Mouse (Mus musculus) spleen, adult 12 weeks (tissue): ENCODE data around the gene Cic.
A peak's percentile ranks its signal among the peaks of the same experiment; 100 is the strongest.
"Not testable (repeated sequence)": the region's sequence is repeated elsewhere in the genome, so short reads cannot be mapped to it uniquely, and the experiment has no call there.

ENCODE experiments used
- DNase-seq: peaks from one replicate; pipeline ENCODE4 v3.0.0; 2022; ENCODE audit warnings: low spot score

The Cic gene

DNA sequence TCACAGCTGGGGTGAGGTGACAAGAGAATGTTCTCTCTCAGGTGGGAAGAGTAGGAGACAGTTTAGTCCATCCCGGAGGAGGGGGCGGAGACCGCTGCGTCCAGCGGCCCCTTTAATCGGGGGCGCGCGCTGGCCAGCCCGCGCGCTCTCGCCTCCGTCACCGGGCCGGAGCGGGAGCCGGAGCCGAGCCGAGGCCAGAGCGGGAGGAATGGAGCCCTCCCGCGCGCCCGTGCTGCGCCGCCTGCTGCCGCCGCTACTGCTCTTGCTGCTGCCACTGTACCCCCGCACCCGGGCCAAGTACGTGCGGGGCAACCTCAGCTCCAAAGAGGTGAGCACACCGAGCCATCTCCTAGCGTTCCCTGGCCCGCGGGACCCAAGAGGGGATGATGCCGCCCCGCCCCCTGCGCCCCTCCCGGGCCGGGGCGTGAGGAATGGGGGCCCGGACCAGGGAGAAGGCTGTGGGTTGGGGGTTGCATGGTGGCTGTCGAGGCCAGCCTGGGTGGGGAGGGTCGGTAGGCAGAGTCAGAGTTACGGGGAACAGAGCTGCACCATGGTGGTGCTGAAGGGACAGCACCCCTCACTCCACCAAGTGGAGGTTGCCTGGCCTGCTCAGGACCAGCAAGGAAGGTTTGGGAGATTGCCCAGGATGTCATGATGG is 38.6 kb downstream of the Cic start, which contains the start of gene Tmem145:
Gene Tmem145, plus strand, starts transcription at position 151 of the 658 bp plus-strand sequence.
- no peak for DNase-seq

DNA sequence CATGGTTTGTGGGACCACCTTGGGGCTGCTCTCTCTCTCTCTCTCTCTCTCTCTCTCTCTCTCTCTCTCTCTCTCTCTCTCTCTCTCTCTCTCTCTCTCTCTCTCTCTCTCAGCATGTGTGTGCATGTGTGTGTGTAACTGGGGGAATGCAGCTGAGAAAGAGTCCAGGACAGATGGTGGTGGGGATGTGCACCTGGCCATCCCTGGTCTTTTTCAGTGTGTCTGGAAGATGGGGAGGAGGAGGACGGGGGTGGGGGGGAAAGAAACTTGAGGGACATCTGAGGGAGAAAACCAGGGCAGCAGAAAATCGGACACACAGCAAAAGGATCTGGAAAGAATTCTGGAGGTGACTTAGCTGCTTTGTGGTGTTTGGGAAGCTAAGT is 39.1 kb downstream of the Cic start:
- no peak for DNase-seq

DNA sequence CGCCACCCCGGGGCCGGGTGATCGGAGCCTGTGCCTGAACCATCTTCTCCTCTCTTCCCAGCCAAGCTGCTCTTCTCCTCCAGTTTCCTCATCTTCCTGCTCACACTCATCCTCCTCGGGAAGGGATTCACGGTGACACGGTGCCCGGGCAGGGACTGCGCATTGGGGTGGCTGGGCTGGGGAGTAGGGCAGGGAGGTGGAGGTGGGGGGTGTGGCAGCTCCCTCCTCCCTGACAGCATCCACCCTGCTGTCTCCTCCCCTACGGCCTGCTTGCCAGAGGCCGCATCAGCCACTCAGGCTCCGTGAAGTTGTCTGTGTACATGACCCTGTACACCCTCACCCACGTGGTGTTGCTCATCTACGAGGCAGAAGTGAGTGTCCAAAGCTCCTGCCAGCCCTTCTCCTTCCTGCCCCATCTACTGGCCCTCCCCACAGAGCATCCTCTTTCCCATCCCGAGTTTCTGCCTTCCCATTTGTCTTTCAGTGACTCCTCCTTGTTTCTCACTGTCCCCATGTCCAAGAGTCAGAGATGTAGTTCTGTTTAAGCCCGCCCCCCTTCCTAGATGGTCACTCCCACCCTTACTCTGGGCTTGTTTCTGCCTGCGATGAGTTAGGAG is 41.3 kb downstream of the Cic start:
- DNase-seq: no peak

DNA sequence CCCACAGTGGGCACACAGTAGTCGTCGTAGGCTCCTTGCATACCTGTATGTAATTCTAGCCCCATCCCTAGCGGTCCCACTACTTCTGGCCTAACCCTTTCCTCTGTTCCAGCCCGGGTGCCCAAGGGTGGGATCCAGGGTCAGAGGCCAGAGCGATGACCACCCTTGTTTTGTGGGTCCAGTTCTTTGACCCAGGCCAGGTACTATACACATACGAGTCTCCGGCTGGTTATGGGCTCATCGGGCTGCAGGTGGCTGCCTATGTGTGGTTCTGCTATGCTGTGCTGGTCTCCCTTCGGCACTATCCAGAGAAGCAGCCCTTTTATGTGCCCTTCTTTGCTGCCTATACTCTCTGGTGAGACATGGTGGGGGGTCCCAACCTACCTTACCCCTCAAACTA is 41.9 kb downstream of the Cic start:
- no peak for DNase-seq

DNA sequence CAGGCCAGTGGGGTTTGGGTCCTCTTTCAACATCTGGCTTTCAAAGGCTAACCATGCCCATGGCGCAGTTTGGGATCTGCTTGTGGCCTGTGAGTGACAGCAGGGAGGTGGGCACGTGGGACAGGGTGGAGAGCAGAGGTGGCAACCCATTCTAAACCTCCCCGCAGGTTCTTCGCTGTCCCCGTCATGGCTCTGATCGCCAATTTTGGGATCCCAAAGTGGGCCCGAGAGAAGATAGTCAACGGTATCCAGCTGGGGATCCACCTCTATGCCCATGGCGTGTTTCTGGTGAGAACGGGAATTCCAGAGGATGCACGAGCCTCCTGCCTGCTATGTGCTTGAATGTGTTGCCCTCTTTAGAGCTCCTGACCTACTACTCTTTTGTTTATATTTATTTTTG is 43.7 kb downstream of the Cic start:
- DNase-seq: no peak

DNA sequence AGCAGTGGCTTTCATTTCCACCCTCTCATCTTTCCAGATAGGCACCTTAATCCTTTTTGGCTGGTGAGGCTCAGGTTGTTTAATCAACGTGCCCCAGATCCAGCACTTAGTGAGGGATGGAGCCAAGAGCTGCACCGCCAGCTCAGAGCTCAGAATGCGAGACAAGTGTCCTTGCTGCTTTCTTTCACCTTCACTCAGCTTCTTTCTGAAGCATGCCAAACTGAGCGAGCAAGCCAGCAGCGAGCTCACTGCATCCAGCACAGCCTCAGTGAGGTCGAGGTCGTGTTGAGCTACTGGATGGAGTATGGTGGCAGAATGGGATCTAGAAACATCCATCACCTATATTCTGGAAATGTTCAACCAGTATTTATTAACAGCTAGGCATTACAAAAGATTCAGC is 45.8 kb downstream of the Cic start:
- no peak for DNase-seq

DNA sequence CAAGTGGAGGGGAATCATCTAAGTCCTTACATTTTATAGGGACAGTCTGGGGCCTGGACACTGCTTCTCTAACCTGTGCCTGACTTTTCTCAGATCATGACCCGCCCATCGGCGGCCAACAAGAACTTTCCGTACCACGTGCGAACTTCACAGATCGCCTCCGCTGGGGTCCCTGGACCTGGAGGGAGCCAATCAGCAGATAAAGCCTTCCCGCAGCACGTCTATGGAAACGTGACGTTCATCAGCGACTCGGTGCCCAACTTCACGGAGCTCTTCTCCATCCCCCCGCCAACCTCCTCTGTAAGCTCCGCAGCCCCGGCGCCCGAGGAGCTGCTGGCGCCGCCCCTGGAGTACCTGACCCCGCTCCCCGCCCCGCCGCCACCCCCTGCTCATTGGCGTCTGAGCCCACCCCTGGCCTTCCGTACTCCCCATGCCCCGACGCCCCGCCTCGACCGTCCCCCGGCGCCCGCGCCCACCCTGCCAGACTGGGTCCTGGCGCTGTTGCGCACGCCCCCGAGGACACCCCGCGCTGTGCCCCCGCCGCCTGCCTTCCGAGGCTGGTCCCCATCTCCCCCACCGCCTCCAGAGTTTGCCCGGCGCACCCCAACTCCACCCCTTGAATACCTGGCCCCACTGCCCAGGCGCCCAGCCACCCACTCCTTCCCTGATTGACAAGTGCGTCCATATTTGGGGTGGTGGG is 47.3 kb downstream of the Cic start:
- DNase-seq: no peak

DNA sequence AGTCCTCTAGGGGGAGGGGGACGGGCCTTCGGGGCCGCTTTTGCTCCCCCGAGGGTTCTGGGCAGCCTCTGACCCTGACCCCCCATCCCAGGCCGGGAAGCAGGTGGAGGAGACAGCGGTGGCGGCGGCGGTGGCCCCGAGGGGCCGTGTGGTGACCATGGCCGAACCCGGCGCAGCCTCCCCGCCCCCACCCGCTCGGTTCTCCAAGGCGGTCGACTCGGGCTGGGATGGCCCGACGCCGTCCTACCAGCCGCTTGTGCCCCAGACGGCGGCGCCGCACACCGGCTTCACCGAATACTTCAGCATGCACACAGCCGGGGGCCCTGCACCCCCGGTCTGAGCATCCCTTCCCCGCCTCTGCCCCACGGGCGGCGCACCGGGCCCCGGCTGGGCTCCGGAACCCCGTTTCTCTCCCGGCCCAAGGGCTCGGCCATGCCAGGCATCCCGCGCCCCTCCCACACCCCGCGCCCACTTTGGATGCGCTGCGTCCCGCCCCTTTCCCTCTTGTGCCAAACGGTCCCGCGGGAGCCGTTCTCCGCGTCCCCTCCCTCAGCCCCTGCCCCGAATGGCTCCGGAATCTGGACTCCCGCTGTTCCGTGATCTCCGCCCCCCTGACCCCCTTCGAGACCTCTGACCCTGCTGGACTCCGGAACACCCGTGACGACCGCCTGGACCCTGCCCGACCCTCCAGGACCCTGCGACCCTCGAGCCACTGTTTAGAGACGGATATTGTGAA is 48.0 kb downstream of the Cic start:
- DNase-seq: no peak

DNA sequence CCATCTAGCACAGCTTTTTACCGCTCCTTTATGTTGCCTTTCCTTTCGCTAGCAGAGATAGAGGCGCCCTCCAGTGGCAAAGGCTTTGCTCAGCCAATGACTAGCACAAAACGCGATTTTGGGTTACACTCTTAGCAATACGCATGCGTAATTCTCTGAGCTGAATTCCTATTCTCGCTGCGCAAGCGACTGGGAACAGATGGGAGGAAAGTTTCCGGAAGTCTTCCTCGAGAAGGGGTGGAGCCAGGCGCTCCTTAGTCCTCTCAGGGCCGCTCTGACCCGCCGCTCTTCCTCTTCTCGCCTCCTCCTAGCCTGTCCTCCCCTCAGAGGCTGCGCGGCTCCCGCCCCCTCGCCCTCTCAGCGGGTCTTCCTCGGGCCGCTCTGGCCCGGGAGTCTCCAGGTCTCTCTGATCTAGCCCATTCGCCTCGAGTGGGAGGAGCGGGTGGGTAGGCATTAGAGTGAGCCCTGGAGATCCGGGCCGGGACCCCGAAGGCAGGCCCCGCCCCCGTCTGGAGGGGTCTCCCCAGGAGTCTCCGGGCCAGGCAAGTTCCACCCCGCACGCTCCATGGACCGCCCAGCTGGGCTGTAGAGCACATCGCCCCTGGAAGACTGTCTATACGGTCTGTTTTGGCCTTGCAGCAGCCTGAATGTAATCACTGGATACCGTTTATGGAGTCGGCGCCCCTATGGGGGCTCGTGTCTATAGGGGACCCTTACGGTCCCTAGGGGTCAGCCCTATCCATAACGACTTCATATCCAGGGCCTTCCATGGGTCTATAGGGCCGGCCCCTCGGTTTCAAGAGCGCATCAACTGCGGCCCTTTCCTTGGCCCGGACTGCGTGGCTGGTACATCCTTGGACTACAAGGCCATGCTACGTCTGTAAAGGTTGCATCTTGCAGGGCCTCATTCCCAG is 49.3 kb downstream of the Cic start, which contains the start of gene Megf8:
Gene Megf8, plus strand, starts transcription at position 633 of the 914 bp plus-strand sequence.
- peak; percentile 79 for DNase-seq

DNA sequence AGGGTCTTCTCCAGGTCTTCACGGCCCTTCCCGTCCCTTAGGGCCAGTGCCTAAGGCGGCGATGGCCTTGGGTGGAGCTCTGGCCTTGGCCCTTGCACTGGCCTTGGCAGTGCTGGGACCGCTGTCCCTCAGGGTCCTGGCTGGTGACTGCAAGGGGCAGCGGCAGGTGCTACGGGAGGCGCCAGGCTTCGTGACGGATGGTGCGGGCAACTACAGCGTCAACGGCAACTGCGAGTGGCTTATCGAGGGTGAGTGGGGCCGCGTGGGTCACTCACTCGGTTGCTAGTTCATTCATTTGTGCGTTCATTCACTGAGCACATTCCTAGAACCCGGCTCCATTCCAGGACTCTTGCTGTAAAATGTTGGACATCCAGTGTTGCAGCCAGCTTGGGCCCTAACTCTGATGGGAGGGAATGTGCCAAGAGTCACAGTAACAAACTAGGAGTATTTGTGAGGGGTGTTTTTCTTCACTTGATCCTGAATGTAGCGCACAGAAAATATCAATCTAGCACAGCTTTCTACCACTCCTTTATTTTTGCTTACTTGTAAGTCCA is 50.0 kb downstream of the Cic start:
- no peak for DNase-seq

DNA sequence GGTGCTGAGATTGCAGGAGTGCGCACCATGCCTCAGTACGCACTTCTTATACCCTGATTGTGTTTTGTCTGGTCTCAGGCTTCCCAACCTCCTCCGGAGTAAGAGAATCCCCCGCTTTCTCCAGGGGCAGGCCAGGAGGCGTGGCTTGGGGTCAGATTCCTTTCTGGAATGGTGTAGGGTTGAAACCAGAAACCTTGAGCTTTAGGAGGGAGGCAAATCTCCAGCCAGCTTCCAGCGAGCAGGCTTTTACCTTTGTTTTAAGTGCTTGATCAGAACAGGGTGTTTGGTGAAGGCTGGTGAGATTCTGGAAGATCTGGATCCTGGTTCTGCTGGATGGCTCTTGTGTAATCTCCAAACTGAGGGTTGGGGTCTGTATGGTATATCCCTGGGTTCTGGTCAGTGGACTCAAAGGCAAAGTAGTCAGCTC is 54.6 kb downstream of the Cic start:
- no peak for DNase-seq

DNA sequence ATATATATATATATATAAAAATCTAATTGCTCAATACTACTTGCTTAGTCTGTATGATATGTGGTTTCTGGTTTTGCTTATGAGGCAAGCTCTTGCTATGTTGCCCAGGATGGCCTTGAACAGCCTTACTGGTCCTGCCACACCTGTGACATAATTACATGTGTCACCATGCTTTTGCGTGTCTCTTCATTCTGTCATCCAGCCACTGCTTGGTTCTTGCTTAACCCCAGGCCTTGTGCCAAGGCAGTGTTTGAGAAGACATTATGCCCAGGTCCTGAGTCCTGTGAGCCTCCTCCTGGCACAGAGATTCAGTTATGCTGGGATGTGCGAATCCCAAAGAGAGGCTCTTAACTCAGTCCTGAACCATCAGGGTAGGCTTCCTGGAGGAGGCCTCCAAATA is 55.7 kb downstream of the Cic start:
- DNase-seq: no peak

DNA sequence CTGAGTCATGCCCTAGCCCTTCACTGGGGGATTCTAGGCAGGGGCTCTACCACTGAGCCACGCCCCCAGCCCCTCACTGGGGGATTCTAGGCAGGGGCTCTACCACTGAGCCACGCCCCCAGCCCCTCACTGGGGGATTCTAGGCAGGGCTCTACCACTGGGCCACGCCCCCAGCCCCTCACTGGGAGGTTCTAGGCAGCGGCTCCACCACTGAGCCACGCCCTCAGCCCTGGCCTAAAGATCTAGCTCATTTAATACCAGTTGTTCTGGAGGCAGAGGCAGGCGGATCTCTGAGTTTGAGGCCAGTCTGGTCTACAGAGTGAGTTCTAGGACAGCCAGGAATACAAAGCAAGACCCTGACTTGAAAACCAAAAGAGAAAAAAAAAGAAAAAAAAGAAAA is 57.9 kb downstream of the Cic start:
- not testable (repeated sequence) for DNase-seq

DNA sequence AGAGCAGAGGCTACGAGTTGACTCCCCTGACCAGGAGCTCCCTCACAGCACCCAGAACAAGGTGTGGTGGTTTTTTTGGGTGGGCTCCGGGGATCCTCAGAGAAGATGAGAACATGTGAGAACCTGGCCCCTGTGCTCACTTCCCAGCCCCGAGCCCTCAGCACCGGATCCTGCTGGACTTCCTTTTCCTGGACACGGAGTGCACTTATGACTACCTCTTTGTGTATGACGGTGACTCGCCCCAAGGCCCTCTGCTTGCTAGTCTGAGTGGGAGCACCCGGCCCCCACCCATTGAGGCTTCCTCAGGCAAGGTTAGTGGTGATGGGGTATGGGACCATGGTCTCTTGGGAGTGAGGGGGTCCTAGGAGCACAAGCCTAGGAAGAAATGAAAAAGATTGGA is 58.7 kb downstream of the Cic start:
- no peak for DNase-seq

DNA sequence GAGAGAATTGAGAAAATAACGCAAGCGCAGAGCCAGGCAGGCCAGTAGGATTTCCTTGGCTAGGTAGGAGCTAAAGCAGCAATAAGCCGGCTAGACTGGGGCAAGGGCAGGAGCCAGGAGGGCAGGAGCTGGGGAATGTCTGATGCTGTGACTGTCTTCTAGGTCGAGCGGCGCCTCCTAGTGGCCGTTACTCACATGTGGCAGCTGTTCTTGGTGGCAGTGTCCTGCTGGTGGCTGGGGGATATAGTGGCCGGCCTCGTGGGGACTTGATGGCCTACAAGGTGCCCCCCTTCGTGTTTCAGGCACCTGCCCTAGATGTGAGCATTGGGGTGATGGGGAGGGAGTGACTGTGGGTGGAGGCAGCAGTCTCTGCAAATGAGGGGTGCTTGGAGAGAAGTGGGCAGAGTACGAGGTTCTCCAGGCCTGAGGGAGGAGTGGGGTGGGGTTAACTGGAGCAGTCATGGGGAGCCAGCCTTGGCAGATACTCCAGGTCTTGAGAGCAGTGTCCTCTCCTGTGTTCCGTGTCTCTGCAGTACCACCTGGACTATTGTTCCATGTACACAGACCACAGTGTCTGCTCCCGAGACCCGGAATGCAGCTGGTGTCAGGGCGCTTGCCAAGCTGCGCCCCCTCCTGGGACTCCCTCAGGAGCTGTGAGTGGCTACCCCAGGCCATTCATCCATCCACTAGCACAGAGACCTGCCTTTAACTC is 66.2 kb downstream of the Cic start:
- DNase-seq: peak; percentile 59

DNA sequence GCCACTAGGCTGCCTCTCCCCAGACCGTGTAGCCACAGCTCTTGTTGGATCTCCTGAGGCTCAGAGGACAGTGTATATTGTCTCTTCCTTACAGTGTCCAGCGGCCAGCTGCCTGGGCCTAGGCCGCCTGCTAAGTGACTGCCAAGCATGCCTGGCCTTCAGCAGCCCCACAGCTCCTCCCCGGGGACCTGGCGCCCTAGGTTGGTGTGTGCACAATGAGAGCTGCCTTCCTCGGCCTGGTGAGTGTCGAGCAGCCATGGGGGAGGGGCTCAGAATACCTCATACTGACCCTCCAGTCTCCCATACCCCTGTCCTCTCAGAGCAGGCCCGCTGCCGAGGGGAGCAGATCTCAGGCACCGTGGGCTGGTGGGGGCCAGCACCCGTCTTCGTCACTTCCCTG is 67.0 kb downstream of the Cic start:
- no peak for DNase-seq

DNA sequence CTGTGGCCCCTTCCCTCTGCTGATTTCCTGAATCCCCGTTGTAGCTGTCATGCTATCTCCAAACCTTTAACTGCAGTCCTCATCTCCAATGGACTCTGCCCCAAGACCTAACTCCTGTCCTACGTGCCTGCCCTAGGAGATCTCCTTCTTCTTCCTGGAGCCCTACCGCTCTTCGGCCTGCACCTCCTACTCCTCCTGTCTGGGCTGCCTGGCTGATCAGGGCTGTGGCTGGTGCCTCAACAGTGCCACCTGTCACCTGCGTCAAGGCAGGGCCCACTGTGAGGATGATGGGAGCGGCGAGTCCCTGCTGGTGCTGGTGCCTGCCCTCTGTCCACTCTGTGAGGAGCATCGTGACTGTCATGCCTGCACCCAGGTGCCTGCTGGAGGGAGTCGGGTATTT is 71.8 kb downstream of the Cic start:
- no peak for DNase-seq

DNA sequence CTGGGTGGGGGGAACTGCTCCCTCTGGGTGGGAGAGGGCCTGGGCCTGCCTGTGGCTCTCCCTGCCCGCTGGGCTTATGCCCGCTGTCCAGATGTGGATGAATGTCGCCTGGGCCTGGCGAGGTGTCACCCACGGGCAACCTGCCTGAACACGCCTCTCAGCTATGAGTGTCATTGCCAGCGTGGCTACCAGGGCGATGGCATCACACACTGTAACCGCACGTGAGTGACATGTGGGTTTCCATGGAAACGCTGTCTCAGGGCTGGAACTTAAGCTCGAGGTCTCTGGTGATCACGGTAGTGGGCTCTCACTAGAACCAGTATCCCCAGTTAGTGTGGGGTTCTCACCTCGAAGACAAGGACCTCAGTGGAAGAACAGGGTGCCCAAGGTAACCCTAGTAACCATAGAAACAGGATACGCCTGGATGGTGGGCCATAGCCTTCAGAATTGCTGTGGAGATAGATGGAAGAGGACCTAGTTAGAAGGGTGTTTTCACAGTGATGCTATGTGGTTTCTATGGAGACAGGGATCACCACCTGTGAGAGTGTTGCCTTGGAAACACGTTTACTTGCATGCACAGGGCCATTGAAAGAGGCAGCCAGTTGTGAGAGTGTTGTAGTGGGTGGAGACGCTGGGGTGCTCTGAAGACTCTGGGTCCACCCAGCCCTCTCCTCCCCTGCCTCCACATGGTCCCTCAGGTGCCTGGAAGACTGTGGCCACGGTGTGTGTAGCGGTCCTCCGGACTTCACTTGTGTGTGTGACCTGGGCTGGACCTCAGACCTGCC is 73.7 kb downstream of the Cic start:
- no peak for DNase-seq
